Mouse (Mus musculus): ENCODE data around the gene Isca1.
"Not testable (repeated sequence)": the region's sequence is repeated elsewhere in the genome, so short reads cannot be mapped to it uniquely, and the experiment has no call there.

Gene Isca1

GRCm38 (mm10) chr13:59746711-59747110 is 22.9 kb downstream of the Isca1 start, which contains the start of gene 1700014D04Rik:
Gene 1700014D04Rik, minus strand, starts transcription at chr13:59746752.
- peak; percentile 38 for DNase-seq (ENCODE audit: low read depth, low spot score)

- no peak for DNase-seq (ENCODE audit: low read depth, low spot score)
Observed at GRCm38 (mm10) chr13:59746164-59746563, 23.4 kb downstream of the Isca1 start.

GRCm38 (mm10) chr13:59745462-59745861 is 24.1 kb downstream of the Isca1 start:
- peak; percentile 35 for DNase-seq (ENCODE audit: low read depth, low spot score)

GRCm38 (mm10) chr13:59741697-59742096 is 27.9 kb downstream of the Isca1 start:
- DNase-seq (ENCODE audit: low read depth, low spot score), result no peak

DNA sequence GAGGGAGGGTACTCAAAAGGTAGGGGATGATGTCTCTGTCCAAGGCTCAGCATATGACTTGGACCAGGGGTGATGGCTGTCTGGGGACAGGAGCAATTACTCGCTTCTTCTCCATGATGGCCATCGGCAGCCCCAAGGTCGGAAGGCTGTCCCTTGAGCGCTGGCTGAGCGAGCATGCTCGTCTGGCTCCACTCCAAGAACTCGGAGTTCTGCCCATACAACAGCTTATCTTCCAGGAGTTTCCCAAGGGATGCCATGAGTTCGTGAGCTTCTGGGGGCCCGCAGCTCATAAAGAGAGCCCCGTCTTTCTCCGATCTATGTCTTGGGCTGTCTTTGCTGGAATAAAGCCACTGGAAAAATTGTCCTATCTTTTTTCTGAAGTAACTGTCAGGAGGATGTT is 28.5 kb downstream of the Isca1 start:
- no peak for DNase-seq (ENCODE audit: low read depth, low spot score)

- DNase-seq (ENCODE audit: low read depth, low spot score), result no peak
Observed at GRCm38 (mm10) chr13:59739397-59739796, 30.2 kb downstream of the Isca1 start.

DNA sequence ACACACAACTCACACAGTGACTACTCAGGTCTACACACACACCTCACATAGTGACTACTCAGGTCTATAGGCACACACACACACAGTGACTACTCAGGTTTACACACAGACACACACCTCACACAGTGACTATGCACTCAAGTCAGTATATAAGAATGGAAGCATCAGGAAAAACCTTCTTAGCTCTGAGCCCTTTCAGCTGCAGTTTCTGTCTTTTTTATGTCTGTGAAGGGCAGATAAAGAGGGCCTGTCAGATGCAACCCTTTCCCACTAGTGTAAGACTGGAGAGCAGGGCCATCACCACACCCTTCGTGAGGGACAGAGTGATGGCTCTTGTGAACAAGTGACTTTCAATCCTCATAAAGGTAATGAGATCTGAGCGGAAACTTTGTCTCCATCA is 31.2 kb downstream of the Isca1 start:
- DNase-seq (ENCODE audit: low read depth, low spot score), result no peak

DNA sequence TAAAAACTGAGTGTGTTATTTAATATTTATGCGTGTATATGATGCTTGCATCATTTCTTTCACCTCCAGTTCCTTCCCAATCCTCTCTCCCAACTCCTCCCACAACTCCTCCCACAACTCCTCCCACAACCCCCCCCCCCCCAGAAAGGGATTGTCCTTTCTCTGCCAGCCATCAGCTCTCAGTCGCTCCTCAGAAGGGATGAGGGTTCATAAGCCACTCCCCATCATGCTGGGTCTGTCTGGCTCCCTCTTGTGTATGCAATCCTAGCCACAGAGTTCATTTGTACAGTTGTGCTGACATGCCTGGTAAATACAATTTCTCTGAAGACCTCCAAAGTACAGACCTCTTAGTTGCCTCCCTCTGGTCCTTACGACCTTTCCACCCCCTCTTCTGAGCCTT is 34.4 kb downstream of the Isca1 start:
- no peak for DNase-seq (ENCODE audit: low read depth, low spot score)

DNA sequence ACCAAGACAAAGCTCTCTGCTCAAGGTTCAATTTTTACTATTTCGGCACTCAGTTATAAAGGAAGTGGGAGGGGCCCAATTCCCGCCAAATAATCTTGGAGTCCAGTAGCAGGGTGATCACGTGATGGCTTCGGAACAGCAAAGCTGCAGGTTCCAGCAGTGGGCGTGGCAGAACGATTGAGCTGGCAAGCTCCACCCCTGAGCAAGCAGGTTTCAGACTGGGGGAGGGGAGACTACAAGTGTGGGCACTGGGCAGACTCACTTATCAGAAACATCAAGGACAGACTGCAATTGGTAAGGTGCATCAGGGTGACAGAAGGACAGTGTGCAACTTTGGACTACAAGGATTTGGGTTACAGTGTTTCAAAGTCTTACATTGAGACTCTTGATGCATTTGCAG is 35.3 kb downstream of the Isca1 start:
- not testable (repeated sequence) for DNase-seq (ENCODE audit: low read depth, low spot score)

GRCm38 (mm10) chr13:59733936-59734335 is 35.7 kb downstream of the Isca1 start:
- no peak for DNase-seq (ENCODE audit: low read depth, low spot score)

GRCm38 (mm10) chr13:59731652-59732051 is 38.0 kb downstream of the Isca1 start, which contains the start of gene Spata31d1d:
Gene Spata31d1d, minus strand, starts transcription at chr13:59731752.
- DNase-seq (ENCODE audit: low read depth, low spot score), result no peak

DNA sequence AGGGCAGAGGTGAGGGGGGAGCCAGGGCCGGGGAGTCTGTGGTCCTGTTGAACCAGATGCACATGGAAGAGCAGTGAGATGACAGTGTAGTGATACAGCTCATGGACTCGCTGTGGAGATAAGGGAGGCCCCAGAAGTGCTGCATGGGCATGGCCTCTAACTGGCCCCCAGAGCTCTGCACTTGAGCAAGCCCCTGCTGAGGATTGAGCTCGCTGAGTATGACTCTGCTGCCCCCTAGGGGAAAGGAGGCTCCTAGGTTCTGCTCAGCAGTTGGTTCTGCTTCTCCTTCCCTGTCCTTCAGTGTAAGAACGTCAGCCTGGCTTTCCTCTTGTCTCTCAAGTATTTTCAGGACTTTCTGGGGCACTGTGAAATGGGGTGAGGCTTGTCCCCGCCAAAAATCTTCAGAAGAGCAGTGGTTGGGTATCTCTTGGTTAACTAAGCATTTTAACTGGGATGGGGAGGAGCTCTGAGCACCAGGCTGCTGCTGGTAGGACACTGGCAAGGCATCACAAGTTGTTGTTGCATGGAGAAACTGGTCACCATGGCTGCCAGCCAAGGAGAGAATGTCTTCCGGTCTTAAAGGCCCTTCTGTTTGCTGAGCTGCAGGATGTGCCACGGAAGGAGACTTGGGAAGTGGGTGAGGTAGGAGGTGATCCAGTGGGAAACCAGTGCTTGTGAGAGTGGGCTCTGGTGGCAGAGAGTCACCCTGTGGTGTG is 41.1 kb downstream of the Isca1 start:
- peak; percentile 58 for DNase-seq (ENCODE audit: low read depth, low spot score)

DNA sequence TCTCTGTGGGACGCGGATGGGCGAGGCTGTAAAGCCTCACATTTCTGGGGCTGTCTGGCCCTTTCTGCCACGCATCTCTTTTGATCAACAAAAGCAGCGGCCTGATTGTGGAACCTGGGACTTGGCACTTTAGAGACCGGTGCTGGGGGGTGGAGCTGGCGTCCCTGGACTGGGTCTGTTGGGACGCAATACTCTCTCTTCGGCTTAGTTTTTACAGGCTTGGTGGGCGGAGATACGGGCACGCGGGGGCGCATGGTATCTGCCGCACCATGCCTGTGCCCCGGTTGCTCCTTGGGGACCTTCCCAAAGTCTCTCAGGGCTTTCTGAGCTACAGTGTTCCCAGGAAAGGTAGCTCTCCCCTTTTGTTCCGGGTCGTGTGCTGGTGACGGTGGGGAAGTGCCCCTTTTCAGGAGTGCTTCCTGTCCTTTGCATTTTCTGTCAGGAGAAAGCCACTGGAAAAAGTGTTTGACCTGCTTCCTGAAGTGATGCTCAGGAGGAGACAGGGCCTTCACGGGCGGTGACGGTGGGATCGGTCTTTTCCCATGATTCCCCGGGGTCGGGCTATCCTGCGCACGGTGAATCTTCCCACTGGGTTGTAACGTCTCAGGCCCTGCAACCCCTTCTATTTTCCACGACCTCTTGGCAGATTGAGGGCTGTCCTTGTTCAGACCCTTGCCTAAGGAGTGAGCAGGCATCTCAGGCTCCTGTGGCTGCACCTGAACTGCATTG is 43.3 kb downstream of the Isca1 start:
- no peak for DNase-seq (ENCODE audit: low read depth, low spot score)

- DNase-seq (ENCODE audit: low read depth, low spot score), result not testable (repeated sequence)
Observed at GRCm38 (mm10) chr13:59722089-59722488, 47.5 kb downstream of the Isca1 start.

GRCm38 (mm10) chr13:59719475-59719874 is 50.1 kb downstream of the Isca1 start:
- no peak for DNase-seq (ENCODE audit: low read depth, low spot score)

DNA sequence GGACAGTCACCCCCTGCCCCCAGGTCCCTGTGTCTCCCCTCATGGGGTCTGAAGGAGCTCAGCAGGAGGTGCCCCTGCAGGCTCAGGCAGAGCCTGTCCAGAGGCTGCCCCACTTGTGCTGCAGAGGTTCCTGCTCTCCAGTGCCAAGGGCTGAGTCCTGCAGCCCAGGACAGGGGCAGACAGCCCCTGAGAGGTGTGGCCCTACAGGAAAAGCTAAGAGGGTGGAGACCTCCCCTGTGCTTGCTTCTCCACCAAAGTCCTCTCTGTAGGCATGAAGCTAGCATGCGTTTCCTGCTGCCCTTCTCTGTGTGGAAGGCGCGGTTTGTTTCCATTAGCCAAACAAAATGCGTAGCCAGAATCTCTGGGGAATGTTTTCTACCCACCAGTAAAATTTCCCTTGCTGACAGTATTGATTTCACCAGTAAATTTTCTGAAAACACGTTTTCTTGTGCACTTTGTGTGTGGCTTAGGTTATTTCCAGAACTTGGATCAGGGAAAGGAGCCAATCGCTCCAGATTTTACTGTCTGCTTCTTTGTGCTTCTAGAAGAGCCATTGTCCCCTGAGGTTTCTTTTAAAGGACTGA is 50.7 kb downstream of the Isca1 start:
- not testable (repeated sequence) for DNase-seq (ENCODE audit: low read depth, low spot score)

- DNase-seq (ENCODE audit: low read depth, low spot score), result no peak
Observed at GRCm38 (mm10) chr13:59713710-59714109, 55.9 kb downstream of the Isca1 start.

- DNase-seq (ENCODE audit: low read depth, low spot score), result not testable (repeated sequence)
Observed at GRCm38 (mm10) chr13:59711984-59712383, 57.6 kb downstream of the Isca1 start, which contains the start of gene Spata31d1b. Gene Spata31d1b, plus strand, starts transcription at chr13:59712284.

- DNase-seq (ENCODE audit: low read depth, low spot score), result no peak
Observed at GRCm38 (mm10) chr13:59710230-59710629, 59.4 kb downstream of the Isca1 start, which contains the start of gene Spata31d1a. Gene Spata31d1a, minus strand, starts transcription at chr13:59710330.
